Mouse (Mus musculus): ENCODE data around the gene Cpn2.

Cpn2 gene

GRCm38 (mm10) chr16:30267359-30267758, at the start of gene Cpn2:
Gene Cpn2, minus strand, starts transcription at chr16:30267499.
- DNase-seq (ENCODE audit: low spot score): no peak

- DNase-seq (ENCODE audit: low spot score): no peak
Measured at GRCm38 (mm10) chr16:30314236-30314635, 46.9 kb upstream of the Cpn2 start.

- DNase-seq (ENCODE audit: low spot score): no peak
Measured at GRCm38 (mm10) chr16:30310647-30311046, 43.3 kb upstream of the Cpn2 start, which contains the start of gene Gp5. Gene Gp5, minus strand, starts transcription at chr16:30310779.

- DNase-seq (ENCODE audit: low spot score): no peak
Measured at GRCm38 (mm10) chr16:30310171-30310515, 42.8 kb upstream of the Cpn2 start.

GRCm38 (mm10) chr16:30309395-30310170, 42.3 kb upstream of the Cpn2 start:
- DNase-seq (ENCODE audit: low spot score): no peak

- peak; percentile 42 for DNase-seq (ENCODE audit: low spot score)
Measured at GRCm38 (mm10) chr16:30308616-30309394, 41.5 kb upstream of the Cpn2 start.

GRCm38 (mm10) chr16:30307961-30308615, 40.8 kb upstream of the Cpn2 start:
- no peak for DNase-seq (ENCODE audit: low spot score)

GRCm38 (mm10) chr16:30307306-30307705, 40.0 kb upstream of the Cpn2 start:
- DNase-seq (ENCODE audit: low spot score): no peak

GRCm38 (mm10) chr16:30306102-30306501, 38.8 kb upstream of the Cpn2 start:
- no peak for DNase-seq (ENCODE audit: low spot score)

- no peak for DNase-seq (ENCODE audit: low spot score)
Measured at GRCm38 (mm10) chr16:30304236-30304635, 36.9 kb upstream of the Cpn2 start.

- no peak for DNase-seq (ENCODE audit: low spot score)
Measured at GRCm38 (mm10) chr16:30303411-30303810, 36.1 kb upstream of the Cpn2 start.

GRCm38 (mm10) chr16:30302686-30303085, 35.4 kb upstream of the Cpn2 start:
- no peak for DNase-seq (ENCODE audit: low spot score)

GRCm38 (mm10) chr16:30299711-30300277, 32.5 kb upstream of the Cpn2 start:
- DNase-seq (ENCODE audit: low spot score): no peak

- no peak for DNase-seq (ENCODE audit: low spot score)
Measured at GRCm38 (mm10) chr16:30297450-30297849, 30.2 kb upstream of the Cpn2 start.

- DNase-seq (ENCODE audit: low spot score): no peak
Measured at GRCm38 (mm10) chr16:30296601-30297275, 29.4 kb upstream of the Cpn2 start.

- no peak for DNase-seq (ENCODE audit: low spot score)
Measured at GRCm38 (mm10) chr16:30295106-30295505, 27.8 kb upstream of the Cpn2 start.

GRCm38 (mm10) chr16:30290436-30290835, 23.1 kb upstream of the Cpn2 start:
- no peak for DNase-seq (ENCODE audit: low spot score)

GRCm38 (mm10) chr16:30285701-30286100, 18.4 kb upstream of the Cpn2 start:
- DNase-seq (ENCODE audit: low spot score): no peak

GRCm38 (mm10) chr16:30283743-30284337, 16.5 kb upstream of the Cpn2 start:
- DNase-seq (ENCODE audit: low spot score): no peak

GRCm38 (mm10) chr16:30282844-30283495, 15.7 kb upstream of the Cpn2 start, which contains the start of gene Lrrc15:
Gene Lrrc15, minus strand, starts transcription at chr16:30283256.
- no peak for DNase-seq (ENCODE audit: low spot score)
